Comparison of ENCODE assay signal across 15 mouse cellular contexts in the genomic region with DNA sequence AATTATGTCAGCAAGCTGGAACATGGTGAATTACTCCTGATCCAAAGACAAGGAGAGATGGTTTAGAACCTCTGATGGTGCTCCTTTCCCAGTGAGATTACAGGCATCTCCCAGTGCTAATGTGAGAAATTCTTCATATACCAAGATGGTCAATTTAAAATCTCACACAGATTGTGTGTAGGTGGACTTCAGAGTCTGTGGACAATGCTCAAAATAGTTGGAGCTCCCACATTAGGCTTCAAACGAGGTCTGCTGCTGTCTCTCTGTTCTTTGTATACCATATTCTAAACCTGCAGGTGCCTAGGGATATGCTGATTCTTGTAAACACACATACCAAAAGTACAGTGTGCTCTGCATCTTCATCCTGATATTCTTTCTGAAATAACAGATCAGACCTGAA.
"Had no signal": no experiment of that assay in that cellular context is flagged by ENCODE, and none has a peak within 500 bp of the region (broad histone marks: within the 10 kb centered on the region; RNA-seq: fewer than 3 reads in every experiment).

No protein-coding gene starts in this region.

- ATAC-seq: inflammation-experienced regulatory T-cells, adult 6 months; intestine, embryonic 16.5 days; liver, postnatal 0 days; lung, postnatal 0 days; midbrain, embryonic 15.5 days had no signal

- DNase-seq: kidney, adult 18-20 months; kidney, adult 9 months; kidney, postnatal 14 days; kidney, postnatal 4 days; liver, postnatal 0 days; lung, embryonic 14.5 days; right cerebral cortex, postnatal 25 days; spleen, adult 18-20 months; thymus, adult 2 months; thymus, postnatal 14 days; thymus, postnatal 4 days had no signal
